Mouse (Mus musculus): ENCODE results near the gene Agbl1. TPM values are rescaled to one million over a fixed set of nuclear protein-coding genes. Genes with fewer than 3 reads are reported as not detected.
A peak's percentile ranks its signal among the peaks of the same experiment; 100 is the strongest.

Gene Agbl1
- polyA plus RNA-seq, 1 experiment from 2014 or later = 0.16 TPM

DNA sequence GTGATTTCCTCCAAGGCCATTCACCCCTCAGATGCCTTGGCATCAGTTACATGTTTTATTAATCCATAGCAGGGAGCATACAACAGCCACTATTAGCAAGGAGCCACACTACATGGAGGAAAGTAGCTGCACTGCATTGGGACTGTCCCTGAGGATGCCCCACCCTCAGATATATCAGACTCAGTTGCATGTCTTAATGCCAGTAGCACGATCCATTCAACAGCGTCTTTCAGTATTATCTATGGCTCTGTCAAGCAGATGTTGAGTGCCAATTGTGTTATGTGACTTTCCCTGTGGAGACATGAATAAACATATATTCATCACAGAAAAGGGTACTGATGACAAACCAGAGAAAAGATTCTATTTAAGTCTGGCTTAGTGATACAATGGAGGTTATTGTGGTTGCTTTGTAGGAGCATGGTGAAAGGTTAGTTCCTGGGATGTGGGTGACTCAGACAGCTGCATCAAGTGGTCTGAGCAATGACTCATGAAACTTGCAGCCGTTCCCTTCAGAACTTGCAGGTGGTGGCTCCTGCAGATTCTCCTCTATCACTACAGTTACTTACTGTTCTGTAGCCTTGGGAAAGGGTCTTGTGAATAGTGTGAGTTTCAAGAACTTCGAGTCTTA lies 178.4 kb downstream of the Agbl1 start:
- H3K27me3 ChIP-seq (ENCODE audit: control insufficient read depth, insufficient read depth, low read length) = no peaks in the 10 kb centered on the region
- no peak for ATAC-seq (ENCODE audit: low FRiP score, low TSS enrichment)
- no peaks in the 10 kb centered on the region for H3K36me3 ChIP-seq (ENCODE audit: control insufficient read depth, insufficient read depth, low read length)
- no peak overlapping the region for H3K4me2 ChIP-seq (ENCODE audit: low read length)
- H3K9ac ChIP-seq (replicated peaks; ENCODE audit: low read length) = no peak overlapping the region
- H3K4me1 ChIP-seq (ENCODE audit: control insufficient read depth, insufficient read depth, low read length) = 0 out of 2 replicates have a peak, but pooled peaks cover 2% of the 10 kb centered on the region
- DNase-seq = no peak
- H3K9me3 ChIP-seq (ENCODE audit: control insufficient read depth, low read length) = no peaks in the 10 kb centered on the region
- WGBS = 27% methylated on average over 4 of the region's 4 CpGs
- no peak overlapping the region for H3K4me3 ChIP-seq (replicated peaks; ENCODE audit: low read depth, low read length)
- H3K27ac ChIP-seq (replicated peaks; ENCODE audit: low read depth, low read length) = no peak overlapping the region

GRCm38 (mm10) chr7:76409020-76409419 lies 179.3 kb downstream of the Agbl1 start:
- H3K9ac ChIP-seq (replicated peaks; ENCODE audit: low read length) = no peak overlapping the region
- ATAC-seq (ENCODE audit: low FRiP score, low TSS enrichment) = no peak
- no peak overlapping the region for H3K27ac ChIP-seq (replicated peaks; ENCODE audit: low read depth, low read length)
- H3K9me3 ChIP-seq (ENCODE audit: control insufficient read depth, low read length) = no peaks in the 10 kb centered on the region
- 35% methylated on average over 10 of the region's 10 CpGs for WGBS
- no peak overlapping the region for H3K4me3 ChIP-seq (replicated peaks; ENCODE audit: low read depth, low read length)
- H3K27me3 ChIP-seq (ENCODE audit: control insufficient read depth, insufficient read depth, low read length) = no peaks in the 10 kb centered on the region
- no peak overlapping the region for H3K4me2 ChIP-seq (ENCODE audit: low read length)
- 0 out of 2 replicates have a peak, but pooled peaks cover 2% of the 10 kb centered on the region for H3K4me1 ChIP-seq (ENCODE audit: control insufficient read depth, insufficient read depth, low read length)
- peak; percentile 30 for DNase-seq
- no peaks in the 10 kb centered on the region for H3K36me3 ChIP-seq (ENCODE audit: control insufficient read depth, insufficient read depth, low read length)

DNA sequence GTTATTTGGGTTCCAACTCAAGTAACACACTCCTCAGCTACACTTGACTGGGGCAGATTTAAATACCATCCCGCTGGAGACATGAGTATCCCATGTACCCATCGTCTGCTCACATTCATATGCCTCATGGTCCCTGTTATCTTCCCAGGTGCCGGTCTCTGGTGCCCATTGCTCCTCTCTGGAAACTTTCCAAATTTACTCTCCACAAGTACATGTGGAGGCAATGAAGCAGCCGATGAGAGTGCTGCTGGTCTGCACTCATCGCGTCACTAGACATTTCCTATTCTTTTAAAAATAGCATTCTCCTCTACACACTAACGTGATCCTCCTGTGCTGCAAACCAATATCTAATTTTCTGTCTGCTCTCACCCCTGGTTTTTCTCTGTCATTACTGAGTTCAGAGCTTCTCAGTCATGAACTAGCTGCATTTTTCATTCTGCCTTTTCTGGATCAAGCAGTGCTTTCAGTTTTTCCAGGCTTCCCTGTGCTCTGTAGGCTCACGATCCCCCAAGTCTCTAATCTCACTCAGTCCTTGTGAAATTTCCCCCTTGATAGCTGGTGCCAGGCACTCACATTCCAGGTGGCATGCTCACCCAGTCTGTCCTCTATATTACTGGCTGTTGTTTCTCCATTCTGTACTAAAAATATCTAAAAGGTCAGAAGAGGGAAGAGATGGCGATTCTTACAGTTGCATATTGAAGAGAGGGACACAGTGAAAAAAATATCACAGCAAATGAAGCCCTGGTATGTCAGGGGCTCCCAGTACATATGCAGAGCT lies 180.9 kb downstream of the Agbl1 start:
- DNase-seq (no peak), ATAC-seq (ENCODE audit: low FRiP score, low TSS enrichment) (no peak)
- 92% methylated on average over 9 of the region's 9 CpGs for WGBS
- no peaks in the 10 kb centered on the region for H3K9me3 ChIP-seq (ENCODE audit: control insufficient read depth, low read length)
- H3K27me3 ChIP-seq (ENCODE audit: control insufficient read depth, insufficient read depth, low read length) = no peaks in the 10 kb centered on the region
- H3K9ac ChIP-seq (replicated peaks; ENCODE audit: low read length) = no peak overlapping the region
- no peaks in the 10 kb centered on the region for H3K36me3 ChIP-seq (ENCODE audit: control insufficient read depth, insufficient read depth, low read length)
- H3K4me2 ChIP-seq (ENCODE audit: low read length) = no peak overlapping the region
- H3K4me1 ChIP-seq (ENCODE audit: control insufficient read depth, insufficient read depth, low read length) = 0 out of 2 replicates have a peak, but pooled peaks cover 2% of the 10 kb centered on the region
- H3K27ac ChIP-seq (replicated peaks; ENCODE audit: low read depth, low read length) = no peak overlapping the region
- H3K4me3 ChIP-seq (replicated peaks; ENCODE audit: low read depth, low read length) = no peak overlapping the region

DNA sequence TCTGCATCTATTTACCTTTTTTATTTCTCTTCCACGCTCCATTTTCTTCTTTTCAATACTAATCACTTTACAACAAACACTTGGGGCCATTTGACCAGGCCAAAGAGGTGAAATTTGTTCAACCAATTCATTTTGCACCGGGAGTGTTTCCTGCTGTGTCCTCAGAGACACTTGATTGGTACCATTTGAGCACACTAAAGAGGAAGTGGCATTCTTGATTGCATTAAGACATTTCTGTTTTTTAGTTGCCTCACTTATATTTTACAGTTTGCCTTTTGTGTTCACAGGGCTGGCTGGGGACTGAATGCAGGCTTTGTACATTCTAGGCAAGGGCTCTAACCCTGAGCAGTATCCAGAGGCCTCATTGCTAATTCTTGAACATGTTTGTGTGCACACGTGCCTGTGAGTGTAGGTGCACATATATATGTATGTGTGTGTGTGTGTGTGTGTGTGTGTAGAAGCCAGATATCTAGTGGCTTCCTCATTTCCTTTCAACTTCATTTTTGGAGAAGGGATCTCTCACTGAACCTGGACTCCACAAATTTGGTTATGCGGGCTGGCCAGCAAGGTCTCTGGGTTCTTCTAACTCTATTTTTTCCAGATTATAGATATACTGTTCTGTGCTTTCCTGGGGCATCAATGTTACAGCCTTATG lies 182.4 kb downstream of the Agbl1 start:
- no peak overlapping the region for H3K27ac ChIP-seq (replicated peaks; ENCODE audit: low read depth, low read length)
- H3K4me2 ChIP-seq (ENCODE audit: low read length) = no peak overlapping the region
- ATAC-seq (ENCODE audit: low FRiP score, low TSS enrichment) (no peak), DNase-seq (no peak)
- no peak overlapping the region for H3K4me3 ChIP-seq (replicated peaks; ENCODE audit: low read depth, low read length)
- H3K36me3 ChIP-seq (ENCODE audit: control insufficient read depth, insufficient read depth, low read length) = no peaks in the 10 kb centered on the region
- WGBS = 81% methylated on average over 4 of the region's 4 CpGs
- no peak overlapping the region for H3K9ac ChIP-seq (replicated peaks; ENCODE audit: low read length)
- no peaks in the 10 kb centered on the region for H3K27me3 ChIP-seq (ENCODE audit: control insufficient read depth, insufficient read depth, low read length)
- 0 out of 2 replicates have a peak, but pooled peaks cover 2% of the 10 kb centered on the region for H3K4me1 ChIP-seq (ENCODE audit: control insufficient read depth, insufficient read depth, low read length)
- no peaks in the 10 kb centered on the region for H3K9me3 ChIP-seq (ENCODE audit: control insufficient read depth, low read length)

GRCm38 (mm10) chr7:76416084-76416597 lies 186.5 kb downstream of the Agbl1 start:
- H3K36me3 ChIP-seq (ENCODE audit: control insufficient read depth, insufficient read depth, low read length) = no peaks in the 10 kb centered on the region
- no peak overlapping the region for H3K4me2 ChIP-seq (ENCODE audit: low read length)
- DNase-seq (no peak), ATAC-seq (ENCODE audit: low FRiP score, low TSS enrichment) (no peak)
- no peak overlapping the region for H3K4me3 ChIP-seq (replicated peaks; ENCODE audit: low read depth, low read length)
- H3K4me1 ChIP-seq (ENCODE audit: control insufficient read depth, insufficient read depth, low read length) = no peaks in the 10 kb centered on the region
- 63% methylated on average over 3 of the region's 3 CpGs for WGBS
- no peak overlapping the region for H3K27ac ChIP-seq (replicated peaks; ENCODE audit: low read depth, low read length)
- H3K27me3 ChIP-seq (ENCODE audit: control insufficient read depth, insufficient read depth, low read length) = no peaks in the 10 kb centered on the region
- no peak overlapping the region for H3K9ac ChIP-seq (replicated peaks; ENCODE audit: low read length)
- no peaks in the 10 kb centered on the region for H3K9me3 ChIP-seq (ENCODE audit: control insufficient read depth, low read length)

DNA sequence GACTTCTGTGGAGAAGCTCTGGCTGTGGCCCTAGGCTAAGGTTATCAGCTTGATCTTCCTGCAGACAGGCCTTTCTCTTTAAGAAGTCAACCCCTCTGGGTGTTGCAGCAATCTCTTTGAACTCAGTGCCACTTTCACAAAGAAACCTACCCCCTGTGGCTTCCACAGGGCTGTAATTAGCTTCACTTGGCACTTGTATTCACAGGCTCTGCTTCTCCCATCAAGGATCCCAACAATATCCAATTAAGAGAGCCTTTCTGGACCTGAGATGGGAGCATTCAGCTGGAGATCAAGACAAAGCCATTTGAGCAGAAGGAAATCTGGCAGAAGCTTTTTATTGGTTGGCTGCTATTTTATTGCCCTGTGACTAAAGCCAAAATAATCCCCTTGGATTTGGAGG lies 208.9 kb downstream of the Agbl1 start:
- Histone ChIP-seq H3K4me3 (replicated peaks; ENCODE audit: low read depth, low read length) (no peak overlapping the region), H3K4me1 (ENCODE audit: control insufficient read depth, insufficient read depth, low read length) (peaks cover 6% of the 10 kb centered on the region; the same call in 1 of the 2 replicates), H3K9ac (replicated peaks; ENCODE audit: low read length) (no peak overlapping the region), H3K27me3 (ENCODE audit: control insufficient read depth, insufficient read depth, low read length) (no peaks in the 10 kb centered on the region), H3K27ac (replicated peaks; ENCODE audit: low read depth, low read length) (no peak overlapping the region), H3K4me2 (ENCODE audit: low read length) (no peak overlapping the region), H3K36me3 (ENCODE audit: control insufficient read depth, insufficient read depth, low read length) (no peaks in the 10 kb centered on the region), H3K9me3 (ENCODE audit: control insufficient read depth, low read length) (no peaks in the 10 kb centered on the region)
- ATAC-seq (ENCODE audit: low FRiP score, low TSS enrichment) (peak; percentile 37; the same call in 1 of the 2 replicates), DNase-seq (peak; percentile 62)

GRCm38 (mm10) chr7:76438988-76439387 lies 209.3 kb downstream of the Agbl1 start:
- Histone ChIP-seq H3K9ac (replicated peaks; ENCODE audit: low read length) (no peak overlapping the region), H3K4me2 (ENCODE audit: low read length) (no peak overlapping the region), H3K4me1 (ENCODE audit: control insufficient read depth, insufficient read depth, low read length) (peaks cover 6% of the 10 kb centered on the region; the same call in 1 of the 2 replicates), H3K4me3 (replicated peaks; ENCODE audit: low read depth, low read length) (no peak overlapping the region), H3K27me3 (ENCODE audit: control insufficient read depth, insufficient read depth, low read length) (no peaks in the 10 kb centered on the region), H3K9me3 (ENCODE audit: control insufficient read depth, low read length) (no peaks in the 10 kb centered on the region), H3K27ac (replicated peaks; ENCODE audit: low read depth, low read length) (no peak overlapping the region), H3K36me3 (ENCODE audit: control insufficient read depth, insufficient read depth, low read length) (no peaks in the 10 kb centered on the region)
- no peak for ATAC-seq (ENCODE audit: low FRiP score, low TSS enrichment)
- WGBS = 19% methylated on average over 4 of the region's 4 CpGs
- DNase-seq = no peak

DNA sequence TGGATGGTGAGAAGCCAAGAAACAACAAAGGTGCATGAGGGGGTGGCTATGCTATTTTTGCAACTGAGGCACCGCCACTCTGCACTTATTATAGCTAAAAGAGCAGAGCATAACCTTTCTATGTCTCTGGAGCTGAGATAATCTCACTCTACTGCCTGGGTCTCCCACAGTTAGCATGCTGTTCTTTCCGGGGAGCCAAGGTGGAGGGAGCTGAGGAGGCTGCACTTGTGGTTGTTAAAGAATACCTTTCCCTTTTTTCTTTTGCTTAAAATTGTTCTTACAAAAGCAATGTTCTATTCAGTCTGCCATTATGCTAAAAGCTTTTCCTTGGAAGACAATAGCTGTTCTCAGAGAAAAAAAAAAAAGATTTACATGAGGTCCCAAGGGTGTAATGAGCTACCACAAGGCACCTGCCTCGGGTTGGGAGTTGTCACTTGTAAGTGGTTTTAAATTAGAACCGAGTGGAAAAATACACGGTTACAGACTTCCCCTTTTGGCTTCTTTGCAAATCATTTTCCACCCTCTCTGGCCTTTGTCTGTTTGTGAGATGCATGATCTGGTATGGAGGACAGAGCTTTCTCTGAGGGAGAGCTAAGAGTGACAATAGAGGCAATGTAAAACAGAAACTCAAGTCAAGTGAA lies 232.8 kb downstream of the Agbl1 start:
- Histone ChIP-seq H3K4me3 (replicated peaks; ENCODE audit: low read depth, low read length) (no peak overlapping the region), H3K4me1 (ENCODE audit: control insufficient read depth, insufficient read depth, low read length) (no peaks in the 10 kb centered on the region), H3K27me3 (ENCODE audit: control insufficient read depth, insufficient read depth, low read length) (no peaks in the 10 kb centered on the region), H3K36me3 (ENCODE audit: control insufficient read depth, insufficient read depth, low read length) (no peaks in the 10 kb centered on the region), H3K9ac (replicated peaks; ENCODE audit: low read length) (no peak overlapping the region), H3K9me3 (ENCODE audit: control insufficient read depth, low read length) (no peaks in the 10 kb centered on the region), H3K4me2 (ENCODE audit: low read length) (no peak overlapping the region), H3K27ac (replicated peaks; ENCODE audit: low read depth, low read length) (no peak overlapping the region)
- DNase-seq (peak; percentile 4), ATAC-seq (ENCODE audit: low FRiP score, low TSS enrichment) (no peak)
- WGBS = 40% methylated on average over 5 of the region's 5 CpGs

All from midbrain, embryonic 14.5 days (tissue).